Mouse (Mus musculus) ES-Bruce4 (cell line): ENCODE data around the gene 1700034I23Rik.

ENCODE experiments used
- EP300 ChIP-seq: IDR thresholded peaks from 2 replicates; pipeline ENCODE4 v1.6.1; 2011; ENCODE audit warnings: low read depth, low read length; ENCODE audit not compliant: insufficient read depth
- POLR2A ChIP-seq: IDR thresholded peaks from one replicate; pipeline ENCODE4 v1.8.1; 2011; ENCODE audit warnings: low read length; ENCODE audit not compliant: insufficient read depth

DNA sequence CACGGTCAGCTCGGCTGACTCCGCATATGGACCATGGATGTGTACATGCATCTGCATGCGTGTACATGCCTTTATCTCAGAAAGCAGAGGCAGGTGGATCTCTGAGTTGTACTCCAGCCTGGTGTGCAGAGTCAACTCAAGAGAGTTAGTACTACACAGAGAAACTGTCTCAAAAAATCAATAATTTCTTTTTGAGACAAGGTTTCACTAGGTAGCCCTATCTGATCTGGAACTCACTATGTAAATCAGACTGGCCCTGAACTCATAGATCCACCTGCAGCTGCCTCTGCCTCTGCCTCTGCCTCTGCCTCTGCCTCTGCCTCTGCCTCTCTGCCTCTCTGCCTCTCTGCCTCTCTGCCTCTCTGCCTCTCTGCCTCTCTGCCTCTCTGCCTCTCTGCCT lies 36.2 kb upstream of the 1700034I23Rik start:
- TF ChIP-seq POLR2A = no peak
- TF ChIP-seq EP300 = no peak
